Mouse (Mus musculus): Measurements from ENCODE around the gene Tmem238. TPM values are rescaled to one million over a fixed set of nuclear protein-coding genes. Genes with fewer than 3 reads are reported as not detected.

Gene Tmem238
- polyA plus RNA-seq, 1 experiment from 2014 or later: 21.2 TPM

DNA sequence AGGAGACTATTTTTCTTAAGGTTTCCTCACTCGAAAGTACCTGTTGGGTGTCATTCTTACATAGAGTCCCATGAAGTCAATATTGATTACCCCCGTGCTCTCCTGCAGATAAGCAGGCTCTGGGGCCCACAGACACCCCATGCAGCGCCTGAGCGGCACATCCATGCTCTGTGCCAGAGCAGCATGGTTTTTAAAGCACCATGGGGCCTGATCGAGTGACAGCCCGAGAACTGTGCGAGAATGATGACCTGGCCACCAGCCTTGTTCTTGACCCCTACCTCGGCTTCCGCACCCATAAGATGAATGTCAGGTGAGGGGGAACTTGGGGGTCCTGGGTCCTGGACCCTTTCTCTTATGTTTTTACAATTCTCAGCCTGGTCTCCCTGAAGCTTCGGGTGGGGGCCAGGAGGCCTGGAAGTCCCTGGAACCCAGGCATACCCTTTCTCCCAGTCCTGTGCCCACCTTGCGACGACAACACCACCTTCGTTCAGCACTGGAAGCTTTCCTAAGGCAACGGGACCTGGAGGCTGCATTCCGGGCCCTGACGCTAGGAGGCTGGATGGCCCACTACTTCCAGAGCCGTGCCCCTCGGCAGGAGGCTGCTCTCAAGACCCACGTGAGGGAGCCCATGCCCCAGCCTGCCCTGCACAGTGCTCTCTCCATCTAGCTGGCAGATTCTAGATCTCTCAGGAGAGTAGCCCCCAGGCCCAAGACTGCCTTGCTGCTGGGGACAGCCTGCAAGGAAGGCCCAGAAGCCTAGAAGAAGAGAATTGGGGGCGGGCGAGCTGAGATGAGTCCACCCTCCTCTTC lies 47.6 kb downstream of the Tmem238 start:
- Histone ChIP-seq H3K9ac (ENCODE audit: low read length) (peak overlapping the region; percentile 90; the same call in 1 of the 2 replicates), H3K27me3 (ENCODE audit: control insufficient read depth, insufficient read depth, low read length) (no peaks in the 10 kb centered on the region), H3K36me3 (ENCODE audit: control insufficient read depth, insufficient read depth, low read length) (peaks cover 10% of the 10 kb centered on the region; the same call in 1 of the 2 replicates), H3K4me3 (replicated peaks; ENCODE audit: low read length) (peak overlapping the region; percentile 69), H3K27ac (ENCODE audit: low read length) (no peak overlapping the region; the same call in 1 of the 2 replicates), H3K9me3 (replicated peaks; ENCODE audit: control insufficient read depth, low read length) (no peaks in the 10 kb centered on the region), H3K4me2 (ENCODE audit: low read depth, low read length) (peak overlapping the region; percentile 86), H3K4me1 (ENCODE audit: control insufficient read depth, insufficient read depth, low read length) (peaks cover 29% of the 10 kb centered on the region)
- WGBS: 70% methylated on average over 21 of the region's 21 CpGs
- no peak for ATAC-seq (ENCODE audit: insufficient read depth, low FRiP score)

DNA sequence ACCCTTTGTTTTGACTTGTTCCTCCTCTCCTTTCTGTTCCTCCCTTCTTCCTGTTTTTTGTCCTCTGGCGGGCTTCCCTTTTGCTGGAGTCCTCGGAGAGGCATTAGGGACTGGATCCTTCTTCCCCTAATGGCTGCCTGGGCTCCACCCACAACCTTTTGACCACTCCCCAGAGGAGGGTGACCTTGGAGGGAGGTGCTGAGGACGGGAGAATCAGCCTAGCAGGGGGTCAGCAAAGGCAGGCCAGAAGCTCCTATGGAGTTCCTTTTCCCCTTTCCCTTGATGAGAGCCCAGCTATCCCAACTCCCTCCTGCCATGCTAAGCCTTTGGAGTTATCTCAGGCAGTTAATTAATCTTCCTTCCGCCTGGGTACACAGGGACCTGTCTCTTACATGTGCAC lies 48.3 kb downstream of the Tmem238 start:
- H3K9ac ChIP-seq (ENCODE audit: low read length): peak overlapping the region; percentile 90
- H3K9me3 ChIP-seq (replicated peaks; ENCODE audit: control insufficient read depth, low read length): no peaks in the 10 kb centered on the region
- H3K27me3 ChIP-seq (ENCODE audit: control insufficient read depth, insufficient read depth, low read length): no peaks in the 10 kb centered on the region
- peak overlapping the region; percentile 89 for H3K27ac ChIP-seq (ENCODE audit: low read length)
- H3K4me2 ChIP-seq (ENCODE audit: low read depth, low read length): peak overlapping the region; percentile 86
- WGBS: 3% methylated on average over 4 of the region's 4 CpGs
- peaks cover 4% of the 10 kb centered on the region; the same call in 1 of the 2 replicates for H3K36me3 ChIP-seq (ENCODE audit: control insufficient read depth, insufficient read depth, low read length)
- no peak for ATAC-seq (ENCODE audit: insufficient read depth, low FRiP score)
- H3K4me3 ChIP-seq (replicated peaks; ENCODE audit: low read length): peak overlapping the region; percentile 69
- peaks cover 29% of the 10 kb centered on the region for H3K4me1 ChIP-seq (ENCODE audit: control insufficient read depth, insufficient read depth, low read length)

DNA sequence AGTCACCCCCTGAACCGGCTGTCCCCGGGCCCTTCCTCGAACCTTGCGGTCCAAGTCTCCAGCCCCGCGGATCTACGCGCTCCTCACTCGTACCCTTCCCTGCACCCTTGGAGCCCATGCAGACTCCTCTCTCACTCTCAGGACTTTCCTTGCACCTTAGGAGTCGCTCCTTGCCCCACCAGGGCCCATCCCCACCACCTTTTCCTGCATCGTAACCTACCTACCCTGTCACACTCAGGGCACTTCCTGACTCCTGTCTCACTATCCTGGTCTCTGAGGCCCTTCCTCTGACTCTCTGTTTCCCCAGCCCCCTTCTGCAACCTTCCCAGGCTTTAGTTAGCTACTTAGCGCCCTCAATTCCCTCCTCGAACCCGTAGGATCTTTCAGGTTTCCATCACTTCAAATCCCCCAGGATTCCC lies 49.1 kb downstream of the Tmem238 start:
- peak overlapping the region; percentile 90 for H3K9ac ChIP-seq (ENCODE audit: low read length)
- ATAC-seq (ENCODE audit: insufficient read depth, low FRiP score): peak; percentile 7; the same call in 1 of the 2 replicates
- H3K9me3 ChIP-seq (replicated peaks; ENCODE audit: control insufficient read depth, low read length): no peaks in the 10 kb centered on the region
- no peaks in the 10 kb centered on the region for H3K27me3 ChIP-seq (ENCODE audit: control insufficient read depth, insufficient read depth, low read length)
- no peaks in the 10 kb centered on the region for H3K36me3 ChIP-seq (ENCODE audit: control insufficient read depth, insufficient read depth, low read length)
- H3K4me2 ChIP-seq (ENCODE audit: low read depth, low read length): peak overlapping the region; percentile 86
- peak overlapping the region; percentile 69 for H3K4me3 ChIP-seq (replicated peaks; ENCODE audit: low read length)
- peak overlapping the region; percentile 89 for H3K27ac ChIP-seq (ENCODE audit: low read length)
- 0% methylated on average over 14 of the region's 14 CpGs for WGBS
- H3K4me1 ChIP-seq (ENCODE audit: control insufficient read depth, insufficient read depth, low read length): peaks cover 29% of the 10 kb centered on the region

DNA sequence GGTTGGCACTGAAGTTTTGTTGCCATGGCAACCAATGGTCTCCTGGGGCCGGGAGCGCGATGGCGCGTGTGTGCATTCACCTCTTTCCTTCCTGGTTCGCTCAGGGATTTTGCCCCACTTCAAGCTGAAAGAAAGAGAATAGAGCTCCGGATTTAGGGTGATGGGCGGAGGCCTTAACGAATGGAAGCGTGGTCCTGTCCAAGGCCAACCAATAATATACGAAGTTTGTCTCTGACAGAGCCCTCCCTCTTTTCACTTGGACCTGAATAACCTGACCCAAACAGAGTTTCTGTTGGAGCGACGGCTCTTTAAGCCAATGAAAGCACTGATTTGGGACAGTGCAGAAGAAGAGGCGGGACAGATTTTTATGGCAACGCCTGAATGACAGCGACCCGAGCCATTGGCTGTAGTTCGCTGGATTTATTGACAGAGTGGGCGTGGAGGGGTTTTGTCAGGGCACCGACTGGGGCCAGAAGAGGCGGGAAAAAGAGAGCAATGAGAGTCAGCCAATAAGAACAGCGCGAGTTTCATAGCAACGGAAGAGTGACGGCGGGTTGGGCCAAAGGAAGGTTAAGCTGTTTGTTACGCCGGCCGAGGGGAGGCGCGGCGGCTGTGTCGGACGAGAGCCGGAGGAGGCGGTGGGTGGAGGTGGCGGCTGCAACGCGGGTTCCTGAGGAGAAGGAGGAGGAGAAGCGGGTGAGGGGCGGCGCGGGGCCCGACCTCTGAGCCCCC lies 49.7 kb downstream of the Tmem238 start, which contains the start of gene Kmt5c:
Gene Kmt5c, plus strand, starts transcription at position 572 of the 732 bp plus-strand sequence.
- WGBS: under 1% methylated on average over 44 of the region's 44 CpGs
- Histone ChIP-seq H3K36me3 (ENCODE audit: control insufficient read depth, insufficient read depth, low read length) (no peaks in the 10 kb centered on the region), H3K4me1 (ENCODE audit: control insufficient read depth, insufficient read depth, low read length) (peaks cover 29% of the 10 kb centered on the region), H3K27ac (ENCODE audit: low read length) (peak within 1 kb of the TSS; percentile 89), H3K4me2 (ENCODE audit: low read depth, low read length) (peak within 1 kb of the TSS; percentile 86), H3K27me3 (ENCODE audit: control insufficient read depth, insufficient read depth, low read length) (no peaks in the 10 kb centered on the region), H3K9ac (ENCODE audit: low read length) (peak within 1 kb of the TSS; percentile 90), H3K9me3 (replicated peaks; ENCODE audit: control insufficient read depth, low read length) (no peaks in the 10 kb centered on the region), H3K4me3 (replicated peaks; ENCODE audit: low read length) (peak within 1 kb of the TSS; percentile 69)
- ATAC-seq (ENCODE audit: insufficient read depth, low FRiP score): peak; percentile 96

DNA sequence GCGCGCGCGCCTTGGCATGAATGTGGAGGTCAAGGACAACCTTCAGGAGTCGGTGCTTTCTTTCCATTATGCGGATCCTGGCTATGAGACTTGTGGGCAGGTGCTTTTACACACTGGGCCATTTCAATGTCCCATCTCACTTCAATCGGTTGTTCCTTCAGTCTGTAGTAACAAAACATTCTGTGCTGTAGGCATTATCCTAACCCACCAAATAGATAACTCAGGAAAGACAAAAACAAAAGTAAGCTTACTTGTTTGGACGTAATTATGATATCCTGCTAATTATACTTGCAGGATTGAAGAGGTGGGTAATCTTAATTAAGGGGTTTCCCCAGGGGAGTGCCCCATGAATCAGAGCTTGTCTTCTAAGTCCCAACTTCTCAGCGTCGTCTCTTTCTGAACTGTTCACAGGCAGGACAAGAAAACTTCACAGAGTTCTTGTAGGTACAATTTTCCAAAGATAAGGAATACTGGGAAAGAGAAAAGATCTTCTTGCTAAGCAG lies 50.4 kb downstream of the Tmem238 start:
- H3K9ac ChIP-seq (ENCODE audit: low read length): peak overlapping the region; percentile 50
- H3K27me3 ChIP-seq (ENCODE audit: control insufficient read depth, insufficient read depth, low read length): no peaks in the 10 kb centered on the region
- H3K4me2 ChIP-seq (ENCODE audit: low read depth, low read length): peak overlapping the region; percentile 55
- peaks cover 29% of the 10 kb centered on the region for H3K4me1 ChIP-seq (ENCODE audit: control insufficient read depth, insufficient read depth, low read length)
- no peak for ATAC-seq (ENCODE audit: insufficient read depth, low FRiP score)
- H3K27ac ChIP-seq (ENCODE audit: low read length): peak overlapping the region; percentile 66
- 45% methylated on average over 10 of the region's 10 CpGs for WGBS
- H3K36me3 ChIP-seq (ENCODE audit: control insufficient read depth, insufficient read depth, low read length): no peaks in the 10 kb centered on the region
- H3K9me3 ChIP-seq (replicated peaks; ENCODE audit: control insufficient read depth, low read length): no peaks in the 10 kb centered on the region
- peak overlapping the region; percentile 46 for H3K4me3 ChIP-seq (replicated peaks; ENCODE audit: low read length)

Other genes with a start within 250 kb of the Tmem238 start
- gene Syt5, start 242.1 kb downstream of the Tmem238 start, polyA plus RNA-seq (2015; fragmentation: Nextera tagmentation; extraction: Ambion mirVana): 8.5 TPM in 2 replicates
- 0.92 and 1.0 TPM in 2 replicates for gene Ptprh, start 185.6 kb downstream of the Tmem238 start, polyA plus RNA-seq (2015; fragmentation: Nextera tagmentation; extraction: Ambion mirVana)
- 2.3 and 3.4 TPM in 2 replicates for gene Tmem86b, start 158.2 kb downstream of the Tmem238 start, polyA plus RNA-seq (2015; fragmentation: Nextera tagmentation; extraction: Ambion mirVana)
- gene Ppp6r1, start 130.6 kb downstream of the Tmem238 start, polyA plus RNA-seq (2015; fragmentation: Nextera tagmentation; extraction: Ambion mirVana): 2.8 and 3.8 TPM in 2 replicates
- gene Hspbp1, start 104.6 kb downstream of the Tmem238 start, polyA plus RNA-seq (2015; fragmentation: Nextera tagmentation; extraction: Ambion mirVana): 77.2 and 88.0 TPM in 2 replicates
- gene Brsk1, start 99.1 kb downstream of the Tmem238 start, polyA plus RNA-seq (2015; fragmentation: Nextera tagmentation; extraction: Ambion mirVana): 0.86 and 0.88 TPM in 2 replicates
- 0.76 and 0.90 TPM in 2 replicates for gene Tmem150b, start 64.4 kb downstream of the Tmem238 start, polyA plus RNA-seq (2015; fragmentation: Nextera tagmentation; extraction: Ambion mirVana)
- 59.6 and 64.3 TPM in 2 replicates for gene Kmt5c, start 49.5 kb downstream of the Tmem238 start, polyA plus RNA-seq (2015; fragmentation: Nextera tagmentation; extraction: Ambion mirVana)
- gene Cox6b2, start 36.6 kb downstream of the Tmem238 start, polyA plus RNA-seq (2015; fragmentation: Nextera tagmentation; extraction: Ambion mirVana): 61.4 and 70.0 TPM in 2 replicates
- gene Fam71e2, start 18.4 kb downstream of the Tmem238 start, polyA plus RNA-seq (2015; fragmentation: Nextera tagmentation; extraction: Ambion mirVana): not detected in 2 replicates
- 0.22 and 0.26 TPM in 2 replicates for gene Il11, start 6.8 kb downstream of the Tmem238 start, polyA plus RNA-seq (2015; fragmentation: Nextera tagmentation; extraction: Ambion mirVana)
- 0.72 and 0.79 TPM in 2 replicates for gene Tmem190, start 6.7 kb downstream of the Tmem238 start, polyA plus RNA-seq (2015; fragmentation: Nextera tagmentation; extraction: Ambion mirVana)
- 255 and 322 TPM in 2 replicates for gene Rpl28, start 3.2 kb upstream of the Tmem238 start, polyA plus RNA-seq (2015; fragmentation: Nextera tagmentation; extraction: Ambion mirVana)
- 204 and 212 TPM in 2 replicates for gene Ube2s, start 22.9 kb upstream of the Tmem238 start, polyA plus RNA-seq (2015; fragmentation: Nextera tagmentation; extraction: Ambion mirVana)
- gene Shisa7, start 55.0 kb upstream of the Tmem238 start, polyA plus RNA-seq (2015; fragmentation: Nextera tagmentation; extraction: Ambion mirVana): 0.26 and 0.49 TPM in 2 replicates
- 16.7 and 17.6 TPM in 2 replicates for gene Isoc2b, start 80.6 kb upstream of the Tmem238 start, polyA plus RNA-seq (2015; fragmentation: Nextera tagmentation; extraction: Ambion mirVana)
- 1.1 and 1.5 TPM in 2 replicates for gene Isoc2a, start 87.5 kb upstream of the Tmem238 start, polyA plus RNA-seq (2015; fragmentation: Nextera tagmentation; extraction: Ambion mirVana)
- gene Gm36210, start 116.9 kb upstream of the Tmem238 start, polyA plus RNA-seq (2015; fragmentation: Nextera tagmentation; extraction: Ambion mirVana): 0.10 TPM in 1 of 2 replicates, not detected in the other
- 2.1 and 2.3 TPM in 2 replicates for gene Zfp628, start 125.6 kb upstream of the Tmem238 start, polyA plus RNA-seq (2015; fragmentation: Nextera tagmentation; extraction: Ambion mirVana)
- 3.0 and 4.0 TPM in 2 replicates for gene Nat14, start 132.4 kb upstream of the Tmem238 start, polyA plus RNA-seq (2015; fragmentation: Nextera tagmentation; extraction: Ambion mirVana)
- 3.4 and 3.5 TPM in 2 replicates for gene Ssc5d, start 136.1 kb upstream of the Tmem238 start, polyA plus RNA-seq (2015; fragmentation: Nextera tagmentation; extraction: Ambion mirVana)
- 0.26 and 0.47 TPM in 2 replicates for gene Sbk2, start 174.8 kb upstream of the Tmem238 start, polyA plus RNA-seq (2015; fragmentation: Nextera tagmentation; extraction: Ambion mirVana)
- 0.11 TPM in 1 of 2 replicates, not detected in the other for gene Sbk3, start 181.5 kb upstream of the Tmem238 start, polyA plus RNA-seq (2015; fragmentation: Nextera tagmentation; extraction: Ambion mirVana)
- gene Zfp579, start 206.5 kb upstream of the Tmem238 start, polyA plus RNA-seq (2015; fragmentation: Nextera tagmentation; extraction: Ambion mirVana): 23.0 and 26.5 TPM in 2 replicates
- 17.2 and 17.5 TPM in 2 replicates for gene Zfp524, start 224.8 kb upstream of the Tmem238 start, polyA plus RNA-seq (2015; fragmentation: Nextera tagmentation; extraction: Ambion mirVana)
- gene Fiz1, start 225.0 kb upstream of the Tmem238 start, polyA plus RNA-seq (2015; fragmentation: Nextera tagmentation; extraction: Ambion mirVana): 18.9 and 22.6 TPM in 2 replicates
- gene Gm44973, start 225.8 kb upstream of the Tmem238 start, polyA plus RNA-seq (2015; fragmentation: Nextera tagmentation; extraction: Ambion mirVana): 0.99 and 1.3 TPM in 2 replicates
- gene Zfp865, start 230.7 kb upstream of the Tmem238 start, polyA plus RNA-seq (2015; fragmentation: Nextera tagmentation; extraction: Ambion mirVana): 3.7 and 4.1 TPM in 2 replicates
- 20.6 and 21.9 TPM in 2 replicates for gene Ccdc106, start 230.9 kb upstream of the Tmem238 start, polyA plus RNA-seq (2015; fragmentation: Nextera tagmentation; extraction: Ambion mirVana)
- gene 4632433K11Rik, start 244.5 kb upstream of the Tmem238 start, polyA plus RNA-seq (2015; fragmentation: Nextera tagmentation; extraction: Ambion mirVana): not detected in 2 replicates
- gene Zfp784, start 248.8 kb upstream of the Tmem238 start, polyA plus RNA-seq (2015; fragmentation: Nextera tagmentation; extraction: Ambion mirVana): 5.9 and 6.1 TPM in 2 replicates

Measured in stomach, embryonic 16.5 days (tissue).